Mouse (Mus musculus): ENCODE results near the gene Rnf24. TPM values are rescaled to one million over a fixed set of nuclear protein-coding genes. Genes with fewer than 3 reads are reported as not detected.

Rnf24 gene
- polyA plus RNA-seq, 1 experiment from 2014 or later: 2.9 TPM

Small RNAs within 50 kb of the gene (microRNA-seq; reads per million reads assigned to microRNA genes)
- gene Mir103-2: 57.6 reads per million, percentile 49 among the genes with 10 or more reads in this experiment

Other genes with a start within 250 kb of the Rnf24 start
- 25.0 TPM in 2 replicates for gene Hspa12b, start 225.6 kb downstream of the Rnf24 start, polyA plus RNA-seq (2015; fragmentation: Nextera tagmentation; extraction: Ambion mirVana)
- not detected in 2 replicates for gene Gm11037, start 219.4 kb downstream of the Rnf24 start, polyA plus RNA-seq (2015; fragmentation: Nextera tagmentation; extraction: Ambion mirVana)
- 73.0 and 78.4 TPM in 2 replicates for gene 1700037H04Rik, start 192.8 kb downstream of the Rnf24 start, polyA plus RNA-seq (2015; fragmentation: Nextera tagmentation; extraction: Ambion mirVana)
- 9.2 and 10.4 TPM in 2 replicates for gene Cenpb, start 172.8 kb downstream of the Rnf24 start, polyA plus RNA-seq (2015; fragmentation: Nextera tagmentation; extraction: Ambion mirVana)
- gene Cdc25b, start 165.9 kb downstream of the Rnf24 start, polyA plus RNA-seq (2015; fragmentation: Nextera tagmentation; extraction: Ambion mirVana): 72.3 and 72.8 TPM in 2 replicates
- 3.6 and 4.8 TPM in 2 replicates for gene Spef1, start 165.6 kb downstream of the Rnf24 start, polyA plus RNA-seq (2015; fragmentation: Nextera tagmentation; extraction: Ambion mirVana)
- gene Ap5s1, start 145.8 kb downstream of the Rnf24 start, polyA plus RNA-seq (2015; fragmentation: Nextera tagmentation; extraction: Ambion mirVana): 25.7 and 26.4 TPM in 2 replicates
- 23.7 and 29.3 TPM in 2 replicates for gene Mavs, start 118.8 kb downstream of the Rnf24 start, polyA plus RNA-seq (2015; fragmentation: Nextera tagmentation; extraction: Ambion mirVana)
- gene Pank2, start 90.4 kb downstream of the Rnf24 start, polyA plus RNA-seq (2015; fragmentation: Nextera tagmentation; extraction: Ambion mirVana): 24.2 and 25.0 TPM in 2 replicates
- 35.7 and 38.6 TPM in 2 replicates for gene Smox, start 138.6 kb upstream of the Rnf24 start, polyA plus RNA-seq (2015; fragmentation: Nextera tagmentation; extraction: Ambion mirVana)
- gene Adra1d, start 209.4 kb upstream of the Rnf24 start, polyA plus RNA-seq (2015; fragmentation: Nextera tagmentation; extraction: Ambion mirVana): 0.22 and 0.42 TPM in 2 replicates